Mouse (Mus musculus): Measurements from ENCODE around the gene Klhl3.
A peak's percentile ranks its signal among the peaks of the same experiment; 100 is the strongest.

- TF ChIP-seq CTCF (IDR thresholded peaks at IDR 0.05; ENCODE audit: low read depth, low read length), result peak; percentile 51; the same call in 1 of the 2 replicates
- no peak for TF ChIP-seq POLR2A (IDR thresholded peaks at IDR 0.05; ENCODE audit: extremely low read depth, insufficient read depth, low read length)
These were observed 101.1 kb downstream of the Klhl3 start for GRCm38 (mm10) chr13:58012067-58012925.
